Mouse (Mus musculus) intestine, embryonic 16.5 days (tissue): ENCODE results near the gene Rnd2. TPM values are rescaled to one million over a fixed set of nuclear protein-coding genes. Genes with fewer than 3 reads are reported as not detected.

ENCODE experiments used
- ATAC-seq: fragments of 200-750 bp; cut with Nextera tagmentation; 2 replicates; pipeline ENCODE4 v1.8.0; 2017; ENCODE audit warnings: moderate TSS enrichment, moderate library complexity
- H3K27ac ChIP-seq: fragments of 300-500 bp; sonication (generic); 2 replicates; pipeline ENCODE4 v1.5.1; 2014; ENCODE audit warnings: mild to moderate bottlenecking, low read length
- H3K27me3 ChIP-seq: fragments of 300-500 bp; sonication (generic); replicated peaks from 2 replicates; pipeline ENCODE4 v1.6.1; 2014; ENCODE audit warnings: low read length, control low read depth, mixed read lengths; ENCODE audit not compliant: control insufficient read depth, insufficient read depth
- H3K36me3 ChIP-seq: fragments of 300-500 bp; sonication (generic); 2 replicates; pipeline ENCODE4 v1.6.1; 2014; ENCODE audit warnings: low read length, control low read depth; ENCODE audit not compliant: control insufficient read depth, insufficient read depth
- H3K4me1 ChIP-seq: fragments of 300-500 bp; sonication (generic); 2 replicates; pipeline ENCODE4 v1.6.1; 2014; ENCODE audit warnings: low read length, control low read depth, mixed read lengths; ENCODE audit not compliant: control insufficient read depth, insufficient read depth
- H3K4me2 ChIP-seq: fragments of 300-500 bp; sonication (generic); 2 replicates; pipeline ENCODE4 v1.6.1; 2014; ENCODE audit warnings: low read depth, low read length, control low read depth
- H3K4me3 ChIP-seq: fragments of 300-500 bp; sonication (generic); 2 replicates; pipeline ENCODE4 v1.5.1; 2014; ENCODE audit warnings: mild to moderate bottlenecking, low read length
- H3K9ac ChIP-seq: fragments of 300-500 bp; sonication (generic); 2 replicates; pipeline ENCODE4 v1.6.1; 2014; ENCODE audit warnings: low read depth, low read length
- H3K9me3 ChIP-seq: fragments of 300-500 bp; sonication (generic); 2 replicates; pipeline ENCODE4 v1.6.1; 2016; ENCODE audit warnings: low read length, control low read depth; ENCODE audit not compliant: control insufficient read depth
- WGBS: fragments of 180-500 bp; shearing (Covaris S2); extraction: QIAGEN DNeasy Blood & Tissue Kit; methylation state at CpG from one replicate; pipeline ENCODE4 v1.1.7; 2014; 5-methylcytosine and 5-hydroxymethylcytosine counted together
- polyA plus RNA-seq: library from polyadenylated mRNA; unstranded; fragments of >200 nt; fragmentation: Nextera tagmentation; extraction: Ambion mirVana; gene quantifications from 2 replicates; pipeline ENCODE4 v1.2.1, GENCODE M21; 2015

The Rnd2 gene
- polyA plus RNA-seq, 1 experiment from 2014 or later = 21.0 TPM

DNA sequence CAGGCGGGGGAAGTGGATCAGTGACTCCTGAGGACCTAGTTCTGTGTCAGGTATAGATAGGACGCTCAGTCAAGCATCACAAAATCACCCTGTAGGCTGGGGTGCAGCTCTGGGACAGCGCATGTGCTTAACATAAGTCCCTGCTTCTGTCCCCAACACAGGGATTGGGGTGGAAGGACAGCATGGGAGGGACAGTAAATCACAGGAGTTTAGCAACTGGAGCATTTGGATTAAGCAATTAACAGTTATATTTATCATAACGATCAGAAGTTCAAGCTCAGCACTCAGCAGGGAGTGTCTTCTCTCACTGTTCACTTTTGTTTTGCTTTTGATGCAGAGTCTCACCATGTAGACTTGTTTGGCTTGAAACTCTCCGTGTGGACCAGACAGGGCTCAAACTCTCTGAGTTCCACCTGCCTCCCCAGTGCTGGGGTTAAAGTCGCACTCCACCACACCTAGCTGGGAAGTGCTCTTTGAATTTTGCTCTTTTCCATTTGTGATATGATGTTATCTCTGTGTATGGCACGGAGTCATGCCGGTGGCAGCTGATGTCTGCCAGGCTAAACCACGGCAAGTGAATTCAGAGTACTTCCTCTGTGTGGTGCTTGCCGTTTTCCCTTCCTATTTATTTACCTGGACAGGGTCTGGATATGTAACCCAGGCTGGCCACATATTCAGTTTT is 12.6 kb upstream of the Rnd2 start:
- no peak overlapping the region for H3K4me3 ChIP-seq
- H3K4me2 ChIP-seq = peak overlapping the region; percentile 25; the same call in 1 of the 2 replicates
- peak overlapping the region; percentile 53 for H3K27ac ChIP-seq
- H3K36me3 ChIP-seq = no peaks in the 10 kb centered on the region
- no peaks in the 10 kb centered on the region for H3K27me3 ChIP-seq
- H3K4me1 ChIP-seq = peaks cover 21% of the 10 kb centered on the region
- WGBS = 59% methylated on average over 10 of the region's 10 CpGs
- peak; percentile 58 for ATAC-seq
- no peak overlapping the region for H3K9ac ChIP-seq
- H3K9me3 ChIP-seq = no peaks in the 10 kb centered on the region

DNA sequence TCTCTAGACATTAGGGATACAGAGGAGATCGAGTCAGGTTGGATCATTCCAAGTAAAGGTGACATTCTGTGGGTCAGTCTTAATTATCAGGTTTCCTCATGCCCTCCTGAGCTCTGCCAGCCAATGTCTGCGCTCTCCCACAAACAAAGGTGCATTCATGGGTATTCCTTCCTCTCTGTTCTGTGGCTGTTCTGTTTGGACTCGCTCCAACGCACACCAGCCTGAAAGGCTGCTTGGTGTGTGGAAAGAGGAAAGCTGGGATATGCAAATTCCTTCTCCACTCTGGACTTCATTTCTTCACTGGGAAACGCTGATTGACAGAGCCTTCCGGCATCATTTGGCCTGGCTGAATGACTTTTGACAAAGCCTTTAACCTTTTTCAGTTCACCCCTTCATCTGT is 10.1 kb upstream of the Rnd2 start:
- ATAC-seq = no peak
- no peak overlapping the region for H3K4me2 ChIP-seq
- no peak overlapping the region for H3K27ac ChIP-seq

DNA sequence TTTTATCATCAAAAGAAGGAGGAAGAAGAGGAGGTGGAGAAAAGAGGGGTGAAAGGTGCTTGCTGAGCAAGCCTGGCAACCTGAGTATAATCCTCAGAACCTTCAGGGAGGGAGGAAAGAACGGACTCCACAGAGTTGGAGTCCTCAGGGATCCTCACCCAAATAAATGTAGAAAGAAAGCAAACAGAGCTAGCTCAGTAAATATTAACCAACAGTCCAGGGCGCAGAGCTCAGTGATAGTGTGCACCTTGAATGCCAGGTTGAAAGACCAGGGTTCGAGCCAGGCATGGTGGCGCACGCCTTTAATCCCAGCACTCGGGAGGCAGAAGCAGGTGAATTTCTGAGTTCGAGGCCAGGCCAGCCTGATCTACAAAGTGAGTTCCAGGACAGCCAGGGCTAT is 9.2 kb upstream of the Rnd2 start:
- peaks cover 24% of the 10 kb centered on the region for H3K4me1 ChIP-seq
- 68% methylated on average over 7 of the region's 7 CpGs for WGBS
- no peaks in the 10 kb centered on the region for H3K9me3 ChIP-seq
- H3K27ac ChIP-seq = 0 out of 2 replicates have a peak overlapping the region, but pooled peaks have one; percentile 7
- H3K27me3 ChIP-seq = no peaks in the 10 kb centered on the region
- no peak overlapping the region for H3K9ac ChIP-seq
- no peak overlapping the region for H3K4me3 ChIP-seq
- peaks cover 7% of the 10 kb centered on the region for H3K36me3 ChIP-seq
- H3K4me2 ChIP-seq = no peak overlapping the region
- no peak for ATAC-seq

More for the DNA sequence above, 10.1 kb upstream of the Rnd2 start:
- Histone ChIP-seq H3K9ac (no peak overlapping the region), H3K4me1 (peaks cover 20% of the 10 kb centered on the region), H3K4me3 (no peak overlapping the region), H3K36me3 (peaks cover 7% of the 10 kb centered on the region), H3K27me3 (no peaks in the 10 kb centered on the region), H3K9me3 (no peaks in the 10 kb centered on the region)
- 68% methylated on average over 6 of the region's 6 CpGs for WGBS

DNA sequence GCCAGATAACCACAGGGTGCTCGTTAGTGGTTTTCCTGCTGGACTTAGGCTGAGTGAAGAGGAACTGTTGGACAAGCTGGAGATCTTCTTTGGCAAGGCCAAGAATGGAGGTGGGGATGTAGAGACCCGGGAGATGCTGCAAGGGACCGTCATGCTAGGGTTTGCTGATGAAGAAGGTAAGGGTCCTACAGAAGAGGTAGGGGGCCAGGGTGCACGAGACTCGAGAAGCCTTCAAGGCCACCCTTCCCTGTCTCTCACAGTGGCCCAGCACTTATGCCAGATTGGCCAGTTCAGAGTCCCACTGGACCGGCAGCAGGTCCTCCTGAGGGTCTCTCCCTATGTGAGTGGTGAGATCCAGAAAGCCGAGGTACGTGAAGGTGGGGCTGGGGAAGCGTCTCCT is 7.2 kb upstream of the Rnd2 start:
- no peak for ATAC-seq
- no peak overlapping the region for H3K9ac ChIP-seq
- 89% methylated on average over 9 of the region's 9 CpGs for WGBS
- H3K4me1 ChIP-seq = peaks cover 27% of the 10 kb centered on the region
- H3K36me3 ChIP-seq = peaks cover 13% of the 10 kb centered on the region
- no peak overlapping the region for H3K27ac ChIP-seq
- H3K27me3 ChIP-seq = no peaks in the 10 kb centered on the region
- H3K4me3 ChIP-seq = no peak overlapping the region
- no peaks in the 10 kb centered on the region for H3K9me3 ChIP-seq
- H3K4me2 ChIP-seq = no peak overlapping the region

DNA sequence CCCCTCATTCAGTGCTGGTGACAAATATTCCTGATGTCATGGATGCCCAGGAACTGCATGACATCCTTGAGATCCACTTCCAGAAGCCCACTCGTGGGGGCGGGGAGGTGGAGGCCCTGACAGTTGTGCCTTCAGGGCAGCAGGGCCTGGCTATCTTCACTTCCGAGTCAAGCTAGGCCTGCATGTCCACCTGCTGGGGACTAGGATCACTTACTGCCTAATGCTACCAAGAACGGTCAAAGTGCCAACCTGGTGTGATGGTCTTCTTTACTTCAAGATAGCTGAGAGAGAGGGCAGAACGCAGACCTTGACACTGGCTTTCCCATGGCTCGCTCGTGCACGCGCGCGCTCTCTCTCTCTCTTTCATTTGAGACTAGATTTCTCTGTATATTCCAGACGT is 6.6 kb upstream of the Rnd2 start:
- no peak overlapping the region for H3K4me3 ChIP-seq
- H3K9ac ChIP-seq = no peak overlapping the region
- no peaks in the 10 kb centered on the region for H3K9me3 ChIP-seq
- no peak overlapping the region for H3K27ac ChIP-seq
- H3K27me3 ChIP-seq = no peaks in the 10 kb centered on the region
- WGBS = 88% methylated on average over 12 of the region's 12 CpGs
- no peak for ATAC-seq
- H3K4me1 ChIP-seq = peaks cover 30% of the 10 kb centered on the region
- no peak overlapping the region for H3K4me2 ChIP-seq
- peaks cover 13% of the 10 kb centered on the region for H3K36me3 ChIP-seq

DNA sequence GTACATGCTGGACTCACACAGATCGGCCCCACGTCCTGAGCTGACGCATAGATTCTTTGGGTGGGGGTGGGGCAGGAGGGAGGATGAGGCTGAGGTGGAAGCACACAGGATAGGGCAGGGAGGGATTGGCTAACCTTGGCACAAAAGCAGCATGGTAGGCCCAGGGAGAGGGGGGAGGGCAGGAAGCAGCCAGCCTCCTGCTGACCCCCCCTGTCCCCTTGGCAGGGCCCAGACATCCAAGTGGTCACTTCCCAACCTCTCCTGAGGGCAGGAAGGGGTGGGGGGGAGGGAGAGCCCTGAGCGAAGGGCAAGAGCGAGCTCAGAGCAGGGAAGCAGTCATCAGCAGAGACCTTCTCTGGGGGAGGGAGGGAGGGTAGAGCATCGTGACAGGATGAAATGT is 5.1 kb upstream of the Rnd2 start:
- Histone ChIP-seq H3K36me3 (peaks cover 13% of the 10 kb centered on the region), H3K4me3 (no peak overlapping the region), H3K4me1 (peaks cover 38% of the 10 kb centered on the region), H3K27me3 (no peaks in the 10 kb centered on the region), H3K9me3 (no peaks in the 10 kb centered on the region), H3K9ac (0 out of 2 replicates have a peak overlapping the region, but pooled peaks have one; percentile 14), H3K27ac (peak overlapping the region; percentile 37), H3K4me2 (no peak overlapping the region)
- no peak for ATAC-seq
- 53% methylated on average over 6 of the region's 6 CpGs for WGBS

DNA sequence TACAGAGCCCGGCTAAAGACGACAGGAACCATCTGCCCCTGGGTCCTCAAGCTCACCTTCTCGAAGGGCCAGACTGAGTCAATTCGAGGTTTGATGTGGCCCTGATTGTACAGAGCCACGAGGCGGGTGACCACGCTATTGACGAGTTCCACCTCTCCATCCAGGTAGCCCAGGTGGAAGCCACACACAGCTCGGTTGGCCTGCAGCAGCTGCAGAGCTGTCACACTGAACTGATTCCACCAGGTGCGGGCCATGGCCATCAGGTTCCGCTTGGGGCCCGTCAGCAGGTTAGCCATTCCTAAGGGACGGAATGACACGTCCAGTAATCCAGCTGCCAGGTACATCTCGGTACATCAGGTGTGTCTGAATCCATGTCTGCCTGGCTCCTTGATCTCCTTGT is 4.5 kb upstream of the Rnd2 start:
- Histone ChIP-seq H3K4me2 (no peak overlapping the region), H3K9ac (no peak overlapping the region), H3K27me3 (no peaks in the 10 kb centered on the region), H3K27ac (no peak overlapping the region), H3K36me3 (peaks cover 13% of the 10 kb centered on the region), H3K4me3 (no peak overlapping the region), H3K4me1 (peaks cover 38% of the 10 kb centered on the region), H3K9me3 (no peaks in the 10 kb centered on the region)
- WGBS = 81% methylated on average over 15 of the region's 15 CpGs
- no peak for ATAC-seq

DNA sequence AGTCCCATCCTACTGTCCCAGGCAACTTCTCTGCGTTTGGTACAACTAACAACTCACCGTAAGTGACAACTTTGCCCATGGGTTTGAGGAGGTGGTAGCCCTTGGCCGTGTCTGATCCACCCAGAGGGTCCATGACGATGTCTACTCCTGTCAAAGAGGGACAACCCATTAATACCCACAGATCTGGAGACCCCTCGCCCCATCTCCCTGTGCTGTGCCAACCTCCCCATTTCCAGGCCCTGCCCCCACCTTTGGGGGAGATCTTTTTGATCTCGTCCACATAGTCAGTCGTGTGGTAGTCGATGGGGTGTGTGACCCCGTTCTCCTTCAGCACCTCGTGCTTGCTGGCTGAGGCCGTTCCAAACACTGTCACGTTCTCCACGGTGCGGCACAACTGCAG is 2.7 kb upstream of the Rnd2 start:
- peaks cover 13% of the 10 kb centered on the region for H3K36me3 ChIP-seq
- H3K9ac ChIP-seq = 0 out of 2 replicates have a peak overlapping the region, but pooled peaks have one; percentile 16
- no peak overlapping the region for H3K4me3 ChIP-seq
- no peaks in the 10 kb centered on the region for H3K9me3 ChIP-seq
- peak overlapping the region; percentile 92 for H3K27ac ChIP-seq
- no peak overlapping the region for H3K4me2 ChIP-seq
- no peaks in the 10 kb centered on the region for H3K27me3 ChIP-seq
- no peak for ATAC-seq
- peaks cover 37% of the 10 kb centered on the region for H3K4me1 ChIP-seq
- 78% methylated on average over 14 of the region's 14 CpGs for WGBS

DNA sequence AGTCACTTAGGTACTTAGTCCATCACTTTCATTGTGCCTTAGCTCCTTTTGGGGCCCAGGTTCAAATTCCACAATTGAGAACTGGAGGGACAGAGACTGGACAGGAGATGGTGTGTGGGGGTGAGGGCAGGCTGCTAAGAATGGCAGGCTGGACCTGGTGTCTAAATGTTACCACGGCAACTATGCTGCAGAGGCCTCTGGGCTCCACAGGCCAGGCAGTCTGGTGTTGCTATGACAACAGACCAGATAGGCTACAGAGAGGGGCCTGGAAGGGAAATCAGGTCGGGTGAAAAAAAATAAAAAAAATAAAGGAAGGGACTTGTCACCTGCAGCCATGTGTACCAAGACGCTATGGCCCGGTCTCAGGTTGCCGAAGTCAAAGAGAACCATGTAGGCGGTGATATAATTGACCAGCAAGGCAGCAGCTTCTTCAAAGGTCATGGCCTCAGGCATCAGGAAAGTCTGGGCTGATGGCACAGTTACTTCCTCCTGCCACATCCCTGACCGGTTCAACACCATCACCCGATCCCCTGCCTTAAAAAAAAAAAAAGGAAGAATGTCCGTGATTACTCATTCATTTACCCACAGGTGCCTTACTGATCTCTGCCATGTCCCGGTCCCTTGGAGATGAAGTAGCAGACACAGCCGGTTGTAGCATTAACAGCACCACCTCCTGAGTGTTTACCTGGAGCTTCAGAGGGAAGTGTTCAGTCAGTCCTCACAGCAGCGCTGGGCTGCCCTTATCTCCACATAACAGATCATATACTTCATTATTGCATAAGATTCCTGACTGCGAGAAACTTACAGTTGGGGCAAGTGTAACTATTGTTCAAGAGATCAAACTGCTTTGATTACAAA is 2.0 kb upstream of the Rnd2 start:
- peak overlapping the region; percentile 93 for H3K4me2 ChIP-seq
- H3K4me3 ChIP-seq = no peak overlapping the region
- H3K27me3 ChIP-seq = no peaks in the 10 kb centered on the region
- WGBS = 22% methylated on average over 13 of the region's 13 CpGs
- peak overlapping the region; percentile 92 for H3K27ac ChIP-seq
- peaks cover 39% of the 10 kb centered on the region for H3K4me1 ChIP-seq
- H3K9ac ChIP-seq = 0 out of 2 replicates have a peak overlapping the region, but pooled peaks have one; percentile 16
- ATAC-seq = peak; percentile 14
- no peaks in the 10 kb centered on the region for H3K9me3 ChIP-seq
- H3K36me3 ChIP-seq = peaks cover 10% of the 10 kb centered on the region
